Mouse (Mus musculus): ENCODE results near the gene Tle3. TPM values are rescaled to one million over a fixed set of nuclear protein-coding genes. Genes with fewer than 3 reads are reported as not detected.

Gene Tle3
- polyA plus RNA-seq, 1 experiment from 2014 or later, result 36.6 TPM

- peaks cover 71% of the 10 kb centered on the region for H3K36me3 ChIP-seq (ENCODE audit: poor library complexity, severe bottlenecking)
- no peaks in the 10 kb centered on the region for H3K9me3 ChIP-seq (replicated peaks)
- no peak overlapping the region for H3K27ac ChIP-seq
- WGBS, result 59% methylated on average over 14 of the region's 14 CpGs
- ATAC-seq, result no peak
- no peak overlapping the region for H3K4me2 ChIP-seq
- no peak overlapping the region; the same call in 1 of the 2 replicates for H3K9ac ChIP-seq
- H3K27me3 ChIP-seq, result peaks cover 3% of the 10 kb centered on the region; the same call in 1 of the 2 replicates
- peaks cover 94% of the 10 kb centered on the region for H3K4me1 ChIP-seq
- no peak overlapping the region for H3K4me3 ChIP-seq
These were observed 16.7 kb downstream of the Tle3 start for GRCm38 (mm10) chr9:61388689-61389403.

GRCm38 (mm10) chr9:61389404-61389701 is 17.2 kb downstream of the Tle3 start:
- Histone ChIP-seq H3K4me2 (no peak overlapping the region), H3K4me1 (peaks cover 89% of the 10 kb centered on the region), H3K27ac (no peak overlapping the region), H3K4me3 (no peak overlapping the region), H3K27me3 (peaks cover 3% of the 10 kb centered on the region; the same call in 1 of the 2 replicates), H3K9ac (no peak overlapping the region), H3K36me3 (ENCODE audit: poor library complexity, severe bottlenecking) (peaks cover 76% of the 10 kb centered on the region), H3K9me3 (replicated peaks) (no peaks in the 10 kb centered on the region)
- WGBS, result 83% methylated on average over 7 of the region's 7 CpGs
- ATAC-seq, result no peak

GRCm38 (mm10) chr9:61391570-61392337 is 19.6 kb downstream of the Tle3 start:
- Histone ChIP-seq H3K9ac (no peak overlapping the region), H3K4me1 (peaks cover 88% of the 10 kb centered on the region), H3K4me2 (no peak overlapping the region), H3K4me3 (no peak overlapping the region), H3K36me3 (ENCODE audit: poor library complexity, severe bottlenecking) (peaks cover 87% of the 10 kb centered on the region), H3K27ac (no peak overlapping the region), H3K9me3 (replicated peaks) (no peaks in the 10 kb centered on the region), H3K27me3 (peaks cover 8% of the 10 kb centered on the region)
- 60% methylated on average over 5 of the region's 5 CpGs for WGBS
- ATAC-seq, result no peak

GRCm38 (mm10) chr9:61392338-61392620 is 20.1 kb downstream of the Tle3 start:
- Histone ChIP-seq H3K4me1 (peaks cover 88% of the 10 kb centered on the region), H3K4me2 (no peak overlapping the region), H3K4me3 (no peak overlapping the region), H3K9me3 (replicated peaks) (no peaks in the 10 kb centered on the region), H3K9ac (no peak overlapping the region), H3K27me3 (peaks cover 8% of the 10 kb centered on the region), H3K27ac (no peak overlapping the region), H3K36me3 (ENCODE audit: poor library complexity, severe bottlenecking) (peaks cover 84% of the 10 kb centered on the region)
- 67% methylated on average over 6 of the region's 6 CpGs for WGBS
- no peak for ATAC-seq

- 87% methylated on average over 6 of the region's 6 CpGs for WGBS
- Histone ChIP-seq H3K9me3 (replicated peaks) (no peaks in the 10 kb centered on the region), H3K4me1 (peaks cover 88% of the 10 kb centered on the region), H3K4me3 (no peak overlapping the region), H3K36me3 (ENCODE audit: poor library complexity, severe bottlenecking) (peaks cover 82% of the 10 kb centered on the region), H3K27me3 (peaks cover 8% of the 10 kb centered on the region), H3K4me2 (no peak overlapping the region), H3K27ac (no peak overlapping the region), H3K9ac (no peak overlapping the region)
- ATAC-seq, result no peak
These were observed 21.0 kb downstream of the Tle3 start for GRCm38 (mm10) chr9:61393161-61393560.

GRCm38 (mm10) chr9:61393847-61394246 is 21.7 kb downstream of the Tle3 start:
- WGBS, result 85% methylated on average over 5 of the region's 5 CpGs
- Histone ChIP-seq H3K4me1 (peaks cover 88% of the 10 kb centered on the region), H3K27me3 (peaks cover 12% of the 10 kb centered on the region), H3K36me3 (ENCODE audit: poor library complexity, severe bottlenecking) (peaks cover 82% of the 10 kb centered on the region), H3K9me3 (replicated peaks) (no peaks in the 10 kb centered on the region), H3K27ac (no peak overlapping the region), H3K9ac (no peak overlapping the region), H3K4me2 (no peak overlapping the region), H3K4me3 (no peak overlapping the region)
- no peak for ATAC-seq

- Histone ChIP-seq H3K27me3 (peaks cover 12% of the 10 kb centered on the region), H3K4me2 (no peak overlapping the region), H3K9me3 (replicated peaks) (no peaks in the 10 kb centered on the region), H3K4me3 (no peak overlapping the region), H3K4me1 (peaks cover 86% of the 10 kb centered on the region), H3K36me3 (ENCODE audit: poor library complexity, severe bottlenecking) (peaks cover 81% of the 10 kb centered on the region), H3K27ac (no peak overlapping the region), H3K9ac (no peak overlapping the region)
- 67% methylated on average over 3 of the region's 3 CpGs for WGBS
- ATAC-seq, result no peak
These were observed 22.9 kb downstream of the Tle3 start for GRCm38 (mm10) chr9:61395071-61395470.

GRCm38 (mm10) chr9:61396474-61396873 is 24.3 kb downstream of the Tle3 start:
- WGBS, result 4% methylated on average over 13 of the region's 13 CpGs
- peaks cover 12% of the 10 kb centered on the region for H3K27me3 ChIP-seq
- H3K4me3 ChIP-seq, result no peak overlapping the region
- peaks cover 81% of the 10 kb centered on the region for H3K36me3 ChIP-seq (ENCODE audit: poor library complexity, severe bottlenecking)
- peaks cover 86% of the 10 kb centered on the region for H3K4me1 ChIP-seq
- H3K4me2 ChIP-seq, result no peak overlapping the region; the same call in 1 of the 2 replicates
- no peaks in the 10 kb centered on the region for H3K9me3 ChIP-seq (replicated peaks)
- 0 out of 2 replicates have a peak overlapping the region, but pooled peaks have one; percentile 7 for H3K9ac ChIP-seq
- ATAC-seq, result peak; percentile 88
- peak overlapping the region; percentile 57 for H3K27ac ChIP-seq

GRCm38 (mm10) chr9:61397130-61397529 is 25.0 kb downstream of the Tle3 start:
- Histone ChIP-seq H3K9ac (no peak overlapping the region), H3K4me2 (no peak overlapping the region), H3K4me1 (peaks cover 86% of the 10 kb centered on the region), H3K27me3 (peaks cover 12% of the 10 kb centered on the region), H3K27ac (0 out of 2 replicates have a peak overlapping the region, but pooled peaks have one; percentile 57), H3K9me3 (replicated peaks) (no peaks in the 10 kb centered on the region), H3K4me3 (no peak overlapping the region), H3K36me3 (ENCODE audit: poor library complexity, severe bottlenecking) (peaks cover 82% of the 10 kb centered on the region)
- ATAC-seq, result no peak
- 57% methylated on average over 4 of the region's 4 CpGs for WGBS

GRCm38 (mm10) chr9:61398160-61398559 is 26.0 kb downstream of the Tle3 start:
- no peak for ATAC-seq
- Histone ChIP-seq H3K27ac (no peak overlapping the region), H3K36me3 (ENCODE audit: poor library complexity, severe bottlenecking) (peaks cover 88% of the 10 kb centered on the region), H3K4me1 (peaks cover 86% of the 10 kb centered on the region), H3K4me3 (no peak overlapping the region), H3K9ac (no peak overlapping the region), H3K4me2 (no peak overlapping the region), H3K9me3 (replicated peaks) (no peaks in the 10 kb centered on the region), H3K27me3 (peaks cover 12% of the 10 kb centered on the region)
- 87% methylated on average over 9 of the region's 9 CpGs for WGBS

GRCm38 (mm10) chr9:61400132-61400531 is 28.0 kb downstream of the Tle3 start:
- Histone ChIP-seq H3K4me2 (no peak overlapping the region), H3K4me1 (peaks cover 97% of the 10 kb centered on the region), H3K27ac (no peak overlapping the region), H3K9me3 (replicated peaks) (no peaks in the 10 kb centered on the region), H3K36me3 (ENCODE audit: poor library complexity, severe bottlenecking) (peaks cover 76% of the 10 kb centered on the region), H3K27me3 (0 out of 2 replicates have a peak, but pooled peaks cover 4% of the 10 kb centered on the region), H3K9ac (no peak overlapping the region), H3K4me3 (no peak overlapping the region)
- no peak for ATAC-seq
- 92% methylated on average over 7 of the region's 7 CpGs for WGBS

GRCm38 (mm10) chr9:61401664-61402063 is 29.5 kb downstream of the Tle3 start:
- no peaks in the 10 kb centered on the region for H3K9me3 ChIP-seq (replicated peaks)
- H3K4me1 ChIP-seq, result peaks cover 97% of the 10 kb centered on the region
- ATAC-seq, result no peak
- H3K9ac ChIP-seq, result no peak overlapping the region
- H3K36me3 ChIP-seq (ENCODE audit: poor library complexity, severe bottlenecking), result peaks cover 73% of the 10 kb centered on the region
- no peak overlapping the region for H3K4me2 ChIP-seq
- 64% methylated on average over 9 of the region's 9 CpGs for WGBS
- H3K4me3 ChIP-seq, result no peak overlapping the region
- H3K27me3 ChIP-seq, result 0 out of 2 replicates have a peak, but pooled peaks cover 4% of the 10 kb centered on the region
- no peak overlapping the region for H3K27ac ChIP-seq
